Mouse (Mus musculus): Measurements from ENCODE around the gene Scn2a. TPM values are rescaled to one million over a fixed set of nuclear protein-coding genes. Genes with fewer than 3 reads are reported as not detected.

Scn2a gene
- total and polyA plus RNA-seq, 3 experiments: not detected

- H3K4me3 ChIP-seq (ENCODE audit: control insufficient read depth in 1 of 2, insufficient read depth in 1 of 2, low read depth in 2 of 2, low read length in 2 of 2): peak overlapping the region in 1 of 2 experiments; percentile 56; a peak in 2 of 4 replicates
- H3K27me3 ChIP-seq (ENCODE audit: control insufficient read depth in 1 of 2, insufficient read depth in 2 of 2, low read length in 2 of 2): no peaks in the 10 kb centered on the region
- no peaks in the 10 kb centered on the region for H3K4me1 ChIP-seq (ENCODE audit: control insufficient read depth in 1 of 2, insufficient read depth in 2 of 2, low read length in 2 of 2)
- peak overlapping the region; percentile 29; the same call in 1 of the 2 replicates for H3K9ac ChIP-seq (ENCODE audit: control insufficient read depth, low read depth, low read length, poor library complexity, severe bottlenecking)
- H3K79me2 ChIP-seq (ENCODE audit: control insufficient read depth, insufficient read depth, low read length, poor library complexity): no peaks in the 10 kb centered on the region
- no peak for TF ChIP-seq ZC3H11A (IDR thresholded peaks at IDR 0.05; ENCODE audit: low read depth, low read length)
- peak; percentile 27; the same call in 1 of the 2 replicates for TF ChIP-seq SMC3 (IDR thresholded peaks at IDR 0.05; ENCODE audit: low read depth, low read length)
- TF ChIP-seq GABPA (IDR thresholded peaks at IDR 0.05; ENCODE audit: low read depth, low read length): no peak
- peak; percentile 12 to 55 (median 22); a peak in 3 of 6 replicates for TF ChIP-seq CTCF (IDR thresholded peaks at IDR 0.05 in 2 of 3, conservative IDR thresholded peaks at IDR 0.05 in 1 of 3; ENCODE audit: control insufficient read depth in 1 of 3, insufficient read depth in 1 of 3, low read depth in 2 of 3, low read length in 3 of 3, poor library complexity in 1 of 3, severe bottlenecking in 1 of 3)
- TF ChIP-seq RAD21 (IDR thresholded peaks at IDR 0.05; ENCODE audit: low read depth, low read length): peak; percentile 56
- TF ChIP-seq USF1 (IDR thresholded peaks at IDR 0.05; ENCODE audit: low read depth, low read length): no peak
- TF ChIP-seq MAX (IDR thresholded peaks at IDR 0.05; ENCODE audit: low read length): no peak
- TF ChIP-seq CHD2 (IDR thresholded peaks at IDR 0.05; ENCODE audit: low read length): no peak
- TF ChIP-seq MYC (IDR thresholded peaks at IDR 0.05; ENCODE audit: low read depth, low read length): no peak
- no peak for TF ChIP-seq MAFK (IDR thresholded peaks at IDR 0.05; ENCODE audit: borderline replicate concordance, low read depth, low read length)
- no peak for TF ChIP-seq POLR2AphosphoS2 (IDR thresholded peaks at IDR 0.05; ENCODE audit: low read length)
- no peaks in the 10 kb centered on the region for H3K36me3 ChIP-seq (ENCODE audit: control insufficient read depth in 1 of 2, insufficient read depth in 2 of 2, low read length in 2 of 2)
- DNase-seq (ENCODE audit: low read depth, low spot score): peak; percentile 36
- no peaks in the 10 kb centered on the region for H3K9me3 ChIP-seq (replicated peaks; ENCODE audit: insufficient read depth, low read length)
- no peak overlapping the region for H3K27ac ChIP-seq (ENCODE audit: control insufficient read depth, low read depth, low read length)
These were observed 171.9 kb downstream of the Scn2a start for GRCm38 (mm10) chr2:65792516-65792915.

GRCm38 (mm10) chr2:65793593-65793992 is 173.0 kb downstream of the Scn2a start:
- Histone ChIP-seq H3K4me1 (ENCODE audit: control insufficient read depth in 1 of 2, insufficient read depth in 2 of 2, low read length in 2 of 2) (no peaks in the 10 kb centered on the region), H3K9me3 (replicated peaks; ENCODE audit: insufficient read depth, low read length) (no peaks in the 10 kb centered on the region), H3K27ac (ENCODE audit: control insufficient read depth, low read depth, low read length) (no peak overlapping the region), H3K79me2 (ENCODE audit: control insufficient read depth, insufficient read depth, low read length, poor library complexity) (no peaks in the 10 kb centered on the region), H3K36me3 (ENCODE audit: control insufficient read depth in 1 of 2, insufficient read depth in 2 of 2, low read length in 2 of 2) (no peaks in the 10 kb centered on the region), H3K9ac (ENCODE audit: control insufficient read depth, low read depth, low read length, poor library complexity, severe bottlenecking) (no peak overlapping the region), H3K4me3 (ENCODE audit: control insufficient read depth in 1 of 2, insufficient read depth in 1 of 2, low read depth in 2 of 2, low read length in 2 of 2) (no peak overlapping the region), H3K27me3 (ENCODE audit: control insufficient read depth in 1 of 2, insufficient read depth in 2 of 2, low read length in 2 of 2) (no peaks in the 10 kb centered on the region)
- no peak for DNase-seq (ENCODE audit: low read depth, low spot score)
- TF ChIP-seq JUND (IDR thresholded peaks at IDR 0.05; ENCODE audit: low read depth, low read length): no peak
- TF ChIP-seq POLR2A (IDR thresholded peaks at IDR 0.05; ENCODE audit: control insufficient read depth in 1 of 2, insufficient read depth in 1 of 2, low read depth in 1 of 2, low read length in 2 of 2, poor library complexity in 1 of 2): no peak
- no peak for TF ChIP-seq MYB (IDR thresholded peaks at IDR 0.05; ENCODE audit: low read depth, low read length)
- no peak for TF ChIP-seq MAZ (IDR thresholded peaks at IDR 0.05; ENCODE audit: low read depth, low read length)
- no peak for TF ChIP-seq USF2 (IDR thresholded peaks at IDR 0.05; ENCODE audit: borderline replicate concordance in 1 of 2, insufficient read depth in 1 of 2, low read depth in 1 of 2, low read length in 2 of 2)
- TF ChIP-seq ETS1 (IDR thresholded peaks at IDR 0.05; ENCODE audit: low read depth, low read length): no peak
- TF ChIP-seq NRF1 (IDR thresholded peaks at IDR 0.05; ENCODE audit: insufficient read depth, low read depth, low read length, poor library complexity, severe bottlenecking): no peak
- no peak for TF ChIP-seq MXI1 (IDR thresholded peaks at IDR 0.05; ENCODE audit: low read depth, low read length)
- no peak for TF ChIP-seq ELF1 (IDR thresholded peaks at IDR 0.05; ENCODE audit: low read depth, low read length)
- TF ChIP-seq HCFC1 (IDR thresholded peaks at IDR 0.05; ENCODE audit: low read depth, low read length): no peak
- TF ChIP-seq GATA1 (IDR thresholded peaks at IDR 0.05; ENCODE audit: low read depth, low read length): no peak

Measured in MEL (cell line).